Mouse (Mus musculus): Measurements from ENCODE around the gene Cdc42bpa.
A peak's percentile ranks its signal among the peaks of the same experiment; 100 is the strongest.
"Not testable (repeated sequence)": the region's sequence is repeated elsewhere in the genome, so short reads cannot be mapped to it uniquely, and the experiment has no call there.

Gene Cdc42bpa

GRCm38 (mm10) chr1:179960882-179961698 is 818 bp downstream of the Cdc42bpa start:
- peak in 1 of 2 experiments; percentile 33 for DNase-seq

GRCm38 (mm10) chr1:179961777-179962176 is 1.5 kb downstream of the Cdc42bpa start:
- DNase-seq: peak; percentile 21 to 41

- no peak for DNase-seq
These were observed 9.6 kb downstream of the Cdc42bpa start for GRCm38 (mm10) chr1:179969776-179970428.

- DNase-seq: no peak
These were observed 14.7 kb downstream of the Cdc42bpa start for GRCm38 (mm10) chr1:179975021-179975420.

- no peak for DNase-seq
These were observed 15.5 kb downstream of the Cdc42bpa start for GRCm38 (mm10) chr1:179975645-179976275.

GRCm38 (mm10) chr1:179977437-179977836 is 17.2 kb downstream of the Cdc42bpa start:
- no peak for DNase-seq

- no peak for DNase-seq
These were observed 18.5 kb downstream of the Cdc42bpa start for GRCm38 (mm10) chr1:179978742-179979141.

GRCm38 (mm10) chr1:179981680-179982079 is 21.4 kb downstream of the Cdc42bpa start:
- peak in 1 of 2 experiments; percentile 0 for DNase-seq

- peak in 1 of 2 experiments; percentile 1 for DNase-seq
These were observed 21.9 kb downstream of the Cdc42bpa start for GRCm38 (mm10) chr1:179982183-179982582.

GRCm38 (mm10) chr1:179982933-179983332 is 22.7 kb downstream of the Cdc42bpa start:
- peak in 1 of 2 experiments; percentile 3 for DNase-seq

GRCm38 (mm10) chr1:179984171-179984570 is 23.9 kb downstream of the Cdc42bpa start:
- peak in 1 of 2 experiments; percentile 1 for DNase-seq

- peak in 1 of 2 experiments; percentile 15 for DNase-seq
These were observed 31.5 kb downstream of the Cdc42bpa start for GRCm38 (mm10) chr1:179991660-179992235.

GRCm38 (mm10) chr1:179992255-179992654 is 32.0 kb downstream of the Cdc42bpa start:
- DNase-seq: no peak

- peak in 1 of 2 experiments; percentile 2 for DNase-seq
These were observed 47.8 kb downstream of the Cdc42bpa start for GRCm38 (mm10) chr1:180008057-180008456.

GRCm38 (mm10) chr1:180013479-180013878 is 53.2 kb downstream of the Cdc42bpa start:
- DNase-seq: peak in 1 of 2 experiments; percentile 1

- no peak for DNase-seq
These were observed 57.9 kb downstream of the Cdc42bpa start for GRCm38 (mm10) chr1:180018218-180018617.

GRCm38 (mm10) chr1:180021463-180022296 is 61.4 kb downstream of the Cdc42bpa start:
- no peak for DNase-seq

- DNase-seq: no peak
These were observed 63.2 kb downstream of the Cdc42bpa start for GRCm38 (mm10) chr1:180023512-180023911.

- not testable (repeated sequence) for DNase-seq
These were observed 69.6 kb downstream of the Cdc42bpa start for GRCm38 (mm10) chr1:180029863-180030262.

- no peak for DNase-seq
These were observed 70.5 kb downstream of the Cdc42bpa start for GRCm38 (mm10) chr1:180030631-180031365.

All from cerebellum, postnatal 36 days (tissue).